Mouse (Mus musculus) spleen, adult 2 months (tissue): ENCODE results near the gene Elf2.

ENCODE experiments used
- CTCF ChIP-seq: fragments of 200-500 bp; IDR thresholded peaks from 2 replicates; pipeline ENCODE4 v1.5.1; 2011; ENCODE audit warnings: mild to moderate bottlenecking, inconsistent platforms; ENCODE audit not compliant: insufficient read depth, insufficient read length, insufficient replicate concordance; ENCODE audit errors: extremely low read depth
- POLR2A ChIP-seq: fragments of 200-500 bp; IDR thresholded peaks from 2 replicates; pipeline ENCODE4 v1.6.1; 2011; ENCODE audit warnings: low read depth, low read length, inconsistent platforms

GRCm38 (mm10) chr3:51353325-51354033, 13.0 kb upstream of the Elf2 start:
- no peak for TF ChIP-seq POLR2A
- TF ChIP-seq CTCF: peak; percentile 56; the same call in 1 of the 2 replicates
